Mouse (Mus musculus) MEL (cell line): ENCODE measurements at regions not wholly inside any gene's neighbourhood (a gene's known extent, or its start where the extent isn't known, plus 50 kb on each side); places are given as distances from the start of the nearest gene placed in this dataset.

ENCODE experiments used
- DNase-seq: peaks from one replicate; pipeline ENCODE4 v3.0.0; 2011; ENCODE audit warnings: low read depth, low spot score
- H3K27ac ChIP-seq: 2 replicates; pipeline ENCODE4 v1.5.1; 2012; ENCODE audit warnings: low read depth, mild to moderate bottlenecking, control low read depth, low read length, moderate library complexity; ENCODE audit not compliant: control insufficient read depth
- H3K27me3 ChIP-seq, 2 experiments: fragments of 150-350 bp in 1 of 2; sonication (generic) in 1 of 2; 2 replicates each; pipeline ENCODE4 v1.6.1; 2012; ENCODE audit warnings: low read length in 2 of 2, mild to moderate bottlenecking in 2 of 2, improper control_type of control experiment in 1 of 2, moderate library complexity in 1 of 2; ENCODE audit not compliant: insufficient read depth in 2 of 2, control insufficient read depth in 1 of 2
- H3K36me3 ChIP-seq, 2 experiments: 2 replicates each; pipeline ENCODE4 v1.6.1; 2012 to 2014; ENCODE audit warnings: low read length in 2 of 2, improper control_type of control experiment in 1 of 2, inconsistent platforms in 1 of 2, mild to moderate bottlenecking in 1 of 2; ENCODE audit not compliant: insufficient read depth in 2 of 2, control insufficient read depth in 1 of 2
- H3K4me1 ChIP-seq, 2 experiments: fragments of 150-350 bp in 1 of 2; sonication (generic) in 1 of 2; 2 replicates each; pipeline ENCODE4 v1.6.1; 2012; ENCODE audit warnings: low read length in 2 of 2, improper control_type of control experiment in 1 of 2, mild to moderate bottlenecking in 1 of 2; ENCODE audit not compliant: insufficient read depth in 2 of 2, control insufficient read depth in 1 of 2
- H3K4me3 ChIP-seq, 2 experiments: fragments of 150-350 bp in 1 of 2; sonication (generic) in 1 of 2; 2 replicates each; pipeline ENCODE4 v1.5.1; 2012; ENCODE audit warnings: low read depth in 2 of 2, low read length in 2 of 2, mild to moderate bottlenecking in 2 of 2, moderate library complexity in 2 of 2, control low read depth in 1 of 2, improper control_type of control experiment in 1 of 2; ENCODE audit not compliant: control insufficient read depth in 1 of 2, insufficient read depth in 1 of 2
- H3K79me2 ChIP-seq: 2 replicates; pipeline ENCODE4 v1.6.1; 2012; ENCODE audit warnings: mild to moderate bottlenecking, low read length, moderate library complexity; ENCODE audit not compliant: control insufficient read depth, poor library complexity, insufficient read depth
- H3K9ac ChIP-seq: 2 replicates; pipeline ENCODE4 v1.6.1; 2012; ENCODE audit warnings: low read depth, mild to moderate bottlenecking, control low read depth, low read length, moderate library complexity; ENCODE audit not compliant: control insufficient read depth, poor library complexity, severe bottlenecking
- H3K9me3 ChIP-seq: fragments of 150-350 bp; sonication (generic); replicated peaks from 2 replicates; pipeline ENCODE4 v1.6.1; 2012; ENCODE audit warnings: mild to moderate bottlenecking, low read length, improper control_type of control experiment, moderate library complexity; ENCODE audit not compliant: insufficient read depth
- BHLHE40 ChIP-seq: IDR thresholded peaks from 2 replicates; pipeline ENCODE4 v1.6.1; 2012; ENCODE audit warnings: low read depth, mild to moderate bottlenecking, inconsistent platforms, low read length, improper control_type of control experiment, borderline replicate concordance
- CHD1 ChIP-seq: IDR thresholded peaks from 2 replicates; pipeline ENCODE4 v1.6.1; 2012; ENCODE audit warnings: low read depth, mild to moderate bottlenecking, inconsistent platforms, low read length, improper control_type of control experiment
- CHD2 ChIP-seq: IDR thresholded peaks from 2 replicates; pipeline ENCODE4 v1.6.1; 2011; ENCODE audit warnings: low read length, improper control_type of control experiment
- E2F4 ChIP-seq: IDR thresholded peaks from 2 replicates; pipeline ENCODE4 v1.6.1; 2011; ENCODE audit warnings: low read depth, low read length, improper control_type of control experiment, borderline replicate concordance
- ETS1 ChIP-seq: IDR thresholded peaks from 2 replicates; pipeline ENCODE4 v1.6.1; 2012; ENCODE audit warnings: low read depth, mild to moderate bottlenecking, inconsistent platforms, low read length, improper control_type of control experiment, moderate library complexity
- GABPA ChIP-seq: IDR thresholded peaks from 2 replicates; pipeline ENCODE4 v1.6.1; 2012; ENCODE audit warnings: low read depth, mild to moderate bottlenecking, inconsistent platforms, low read length, improper control_type of control experiment, moderate library complexity
- HCFC1 ChIP-seq: IDR thresholded peaks from 2 replicates; pipeline ENCODE4 v1.6.1; 2012; ENCODE audit warnings: low read depth, mild to moderate bottlenecking, inconsistent platforms, low read length, improper control_type of control experiment, moderate library complexity
- JUND ChIP-seq: IDR thresholded peaks from 2 replicates; pipeline ENCODE4 v1.6.1; 2011; ENCODE audit warnings: low read depth, mild to moderate bottlenecking, improper control_type of control experiment, low read length
- MAFK ChIP-seq: IDR thresholded peaks from 2 replicates; pipeline ENCODE4 v1.6.1; 2011; ENCODE audit warnings: low read depth, mild to moderate bottlenecking, low read length, improper control_type of control experiment, borderline replicate concordance
- MAZ ChIP-seq: IDR thresholded peaks from 2 replicates; pipeline ENCODE4 v1.6.1; 2012; ENCODE audit warnings: low read depth, mild to moderate bottlenecking, inconsistent platforms, low read length, improper control_type of control experiment
- MEF2A ChIP-seq: IDR thresholded peaks from 2 replicates; pipeline ENCODE4 v1.6.1; 2014; ENCODE audit warnings: low read depth, mild to moderate bottlenecking, inconsistent platforms, low read length, improper control_type of control experiment; ENCODE audit not compliant: poor library complexity, insufficient replicate concordance, severe bottlenecking; ENCODE audit errors: extremely low read depth
- MYB ChIP-seq: IDR thresholded peaks from 2 replicates; pipeline ENCODE4 v1.6.1; 2011; ENCODE audit warnings: mild to moderate bottlenecking, low read depth, low read length, improper control_type of control experiment
- MYC ChIP-seq: IDR thresholded peaks from 2 replicates; pipeline ENCODE4 v1.6.1; 2011; ENCODE audit warnings: low read depth, mild to moderate bottlenecking, low read length, improper control_type of control experiment, moderate library complexity
- NELFE ChIP-seq: IDR thresholded peaks from 2 replicates; pipeline ENCODE4 v1.6.1; 2011; ENCODE audit warnings: low read depth, low read length, improper control_type of control experiment
- POLR2A ChIP-seq, 2 experiments: IDR thresholded peaks; 2 replicates each; pipeline ENCODE4 v1.6.1; 2011 to 2012; ENCODE audit warnings: low read length in 2 of 2, mild to moderate bottlenecking in 2 of 2, control low read depth in 1 of 2, improper control_type of control experiment in 1 of 2, low read depth in 1 of 2, moderate library complexity in 1 of 2; ENCODE audit not compliant: control insufficient read depth in 1 of 2, insufficient read depth in 1 of 2, poor library complexity in 1 of 2
- POLR2AphosphoS2 ChIP-seq: IDR thresholded peaks from 2 replicates; pipeline ENCODE4 v1.6.1; 2011; ENCODE audit warnings: low read length, improper control_type of control experiment
- RCOR1 ChIP-seq: IDR thresholded peaks from 2 replicates; pipeline ENCODE4 v1.6.1; 2012; ENCODE audit warnings: low read depth, mild to moderate bottlenecking, inconsistent platforms, low read length, improper control_type of control experiment
- SIN3A ChIP-seq: IDR thresholded peaks from 2 replicates; pipeline ENCODE4 v1.6.1; 2012; ENCODE audit warnings: low read length, improper control_type of control experiment, inconsistent platforms
- TAL1 ChIP-seq: IDR thresholded peaks from 2 replicates; pipeline ENCODE4 v1.6.1; 2012; ENCODE audit warnings: mild to moderate bottlenecking, inconsistent platforms, low read length, moderate library complexity, mixed read lengths
- TBP ChIP-seq: IDR thresholded peaks from 2 replicates; pipeline ENCODE4 v1.8.0; 2011; ENCODE audit warnings: low read depth, low read length, improper control_type of control experiment
- TCF12 ChIP-seq: IDR thresholded peaks from 2 replicates; pipeline ENCODE4 v1.6.1; 2014; ENCODE audit warnings: low read depth, mild to moderate bottlenecking, inconsistent platforms, low read length, improper control_type of control experiment, moderate library complexity
- USF2 ChIP-seq, 2 experiments: IDR thresholded peaks; 2 replicates each; pipeline ENCODE4 v1.6.1; 2011 to 2012; ENCODE audit warnings: improper control_type of control experiment in 2 of 2, low read length in 2 of 2, borderline replicate concordance in 1 of 2, inconsistent platforms in 1 of 2, low read depth in 1 of 2, mild to moderate bottlenecking in 1 of 2; ENCODE audit not compliant: insufficient read depth in 1 of 2
- ZC3H11A ChIP-seq: IDR thresholded peaks from 2 replicates; pipeline ENCODE4 v1.6.1; 2012; ENCODE audit warnings: low read depth, mild to moderate bottlenecking, inconsistent platforms, low read length, improper control_type of control experiment
- ZKSCAN1 ChIP-seq: IDR thresholded peaks from 2 replicates; pipeline ENCODE4 v1.6.1; 2012; ENCODE audit warnings: low read depth, mild to moderate bottlenecking, inconsistent platforms, low read length, improper control_type of control experiment, moderate library complexity
- ZNF384 ChIP-seq: IDR thresholded peaks from 2 replicates; pipeline ENCODE4 v1.6.1; 2012; ENCODE audit warnings: low read depth, mild to moderate bottlenecking, inconsistent platforms, low read length, improper control_type of control experiment

- H3K4me3 ChIP-seq, result no peak overlapping the region
- H3K9ac ChIP-seq, result no peak overlapping the region
- no peaks in the 10 kb centered on the region for H3K79me2 ChIP-seq
- no peaks in the 10 kb centered on the region for H3K36me3 ChIP-seq
- DNase-seq, result no peak
- TF ChIP-seq POLR2A (IDR thresholded peaks at IDR 0.05; ENCODE audit: control insufficient read depth in 1 of 2, insufficient read depth in 1 of 2, low read depth in 1 of 2, low read length in 2 of 2, poor library complexity in 1 of 2) (no peak), TBP (no peak), ZKSCAN1 (no peak), POLR2AphosphoS2 (no peak), ETS1 (no peak), CHD2 (no peak), JUND (no peak), TCF12 (no peak), ZC3H11A (no peak), MAZ (no peak), MYB (no peak), E2F4 (no peak), ZNF384 (no peak), RCOR1 (no peak)
- H3K9me3 ChIP-seq, result no peaks in the 10 kb centered on the region
- H3K4me1 ChIP-seq, result no peaks in the 10 kb centered on the region
- H3K27ac ChIP-seq, result no peak overlapping the region
- no peaks in the 10 kb centered on the region for H3K27me3 ChIP-seq
Observed at GRCm38 (mm10) chr15:61397061-61397460, 474.2 kb upstream of the A1bg start.

- H3K27me3 ChIP-seq, result no peaks in the 10 kb centered on the region
- no peaks in the 10 kb centered on the region for H3K79me2 ChIP-seq
- H3K9me3 ChIP-seq, result no peaks in the 10 kb centered on the region
- no peak overlapping the region for H3K4me3 ChIP-seq
- no peaks in the 10 kb centered on the region for H3K36me3 ChIP-seq
- H3K27ac ChIP-seq, result no peak overlapping the region
- no peak for DNase-seq
- H3K4me1 ChIP-seq, result no peaks in the 10 kb centered on the region
- TF ChIP-seq JUND (no peak), TCF12 (no peak), TBP (no peak), SIN3A (no peak)
- TF ChIP-seq, all 39 proteins: peak for 0
- H3K9ac ChIP-seq, result no peak overlapping the region
Observed at GRCm38 (mm10) chr15:61395296-61395826, 472.5 kb upstream of the A1bg start.

- H3K27me3 ChIP-seq, result no peaks in the 10 kb centered on the region
- no peak for DNase-seq
- H3K9ac ChIP-seq, result no peak overlapping the region
- H3K36me3 ChIP-seq, result no peaks in the 10 kb centered on the region
- H3K9me3 ChIP-seq, result no peaks in the 10 kb centered on the region
- no peaks in the 10 kb centered on the region for H3K79me2 ChIP-seq
- TF ChIP-seq NELFE, result no peak
- TF ChIP-seq USF2 (IDR thresholded peaks at IDR 0.05; ENCODE audit: borderline replicate concordance in 1 of 2, insufficient read depth in 1 of 2, low read depth in 1 of 2, low read length in 2 of 2), result no peak
- no peak for TF ChIP-seq BHLHE40
- no peak for TF ChIP-seq RCOR1
- TF ChIP-seq HCFC1, result no peak
- TF ChIP-seq MAFK, result no peak
- no peak for TF ChIP-seq MEF2A
- TF ChIP-seq MYC, result no peak
- TF ChIP-seq GABPA, result no peak
- TF ChIP-seq ZC3H11A, result no peak
- no peak for TF ChIP-seq CHD1
- no peak for TF ChIP-seq MAZ
- TF ChIP-seq TAL1, result no peak
- TF ChIP-seq SIN3A, result no peak
- no peak for TF ChIP-seq MYB
- no peak overlapping the region for H3K4me3 ChIP-seq
- H3K4me1 ChIP-seq, result no peaks in the 10 kb centered on the region
- no peak overlapping the region for H3K27ac ChIP-seq
Observed at GRCm38 (mm10) chr15:61380666-61381065, 457.9 kb upstream of the A1bg start.
